Mouse (Mus musculus): ENCODE data around the gene Phactr2. TPM values are rescaled to one million over a fixed set of nuclear protein-coding genes. Genes with fewer than 3 reads are reported as not detected.

The Phactr2 gene
- polyA plus RNA-seq, 1 experiment from 2014 or later = 6.4 TPM

DNA sequence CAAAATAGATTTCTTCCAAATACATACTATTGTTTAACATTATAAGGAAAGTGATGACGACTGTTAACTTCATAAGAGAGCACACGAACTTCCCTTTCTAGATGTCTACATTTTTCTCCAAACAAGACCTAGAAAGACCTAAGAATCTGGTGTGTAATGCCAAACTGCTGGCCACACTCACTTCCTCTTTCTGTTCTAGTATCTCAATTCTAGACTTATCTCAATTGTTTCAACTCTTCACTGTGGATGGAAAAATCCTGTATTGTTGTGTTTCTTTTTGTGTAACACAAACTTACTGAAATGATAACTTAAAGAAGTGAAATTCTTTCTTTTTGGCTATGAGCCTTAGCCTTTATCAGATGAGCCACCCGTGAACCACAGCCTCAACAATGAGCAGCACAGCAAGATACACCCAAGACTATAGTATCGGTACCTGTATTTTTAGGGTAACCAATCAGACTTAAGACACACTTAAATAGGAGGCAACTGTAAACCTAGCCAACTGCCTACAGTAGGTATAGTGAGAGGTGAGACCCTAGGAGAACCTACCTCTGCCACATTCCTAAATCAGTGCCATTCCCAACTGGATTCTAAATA lies 289.9 kb downstream of the Phactr2 start:
- ATAC-seq = no peak
- no peaks in the 10 kb centered on the region for H3K9me3 ChIP-seq
- no peaks in the 10 kb centered on the region for H3K4me1 ChIP-seq (replicated peaks)
- peaks cover 84% of the 10 kb centered on the region for H3K36me3 ChIP-seq
- no peaks in the 10 kb centered on the region for H3K27me3 ChIP-seq
- H3K4me2 ChIP-seq (replicated peaks) = no peak overlapping the region
- H3K9ac ChIP-seq (replicated peaks) = no peak overlapping the region
- H3K4me3 ChIP-seq (replicated peaks) = no peak overlapping the region
- 94% methylated on average over 4 of the region's 4 CpGs for WGBS
- H3K27ac ChIP-seq = no peak overlapping the region

DNA sequence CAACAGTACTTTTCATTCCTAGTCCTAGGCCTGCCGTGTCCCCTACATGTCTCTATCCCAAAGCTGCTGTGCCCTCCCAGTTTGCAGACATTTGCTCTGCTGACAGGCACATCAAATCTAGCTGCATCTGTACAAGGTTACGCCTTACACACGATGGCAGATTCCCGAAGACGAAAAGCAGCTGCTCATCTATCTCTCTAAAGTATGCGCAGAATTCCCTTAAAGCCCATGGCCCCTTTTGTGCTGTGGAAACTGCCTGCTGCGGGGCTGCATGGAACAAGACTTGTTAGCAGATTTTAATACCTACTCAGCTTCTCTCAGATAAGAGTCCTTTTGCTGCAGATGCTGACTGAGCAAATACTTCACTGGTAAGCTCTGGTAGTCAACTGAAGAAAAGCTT lies 294.0 kb downstream of the Phactr2 start:
- WGBS = 92% methylated on average over 7 of the region's 7 CpGs
- Histone ChIP-seq H3K4me2 (replicated peaks) (no peak overlapping the region), H3K9ac (replicated peaks) (no peak overlapping the region), H3K4me1 (replicated peaks) (no peaks in the 10 kb centered on the region), H3K9me3 (no peaks in the 10 kb centered on the region), H3K4me3 (replicated peaks) (no peak overlapping the region), H3K36me3 (peaks cover 86% of the 10 kb centered on the region), H3K27ac (no peak overlapping the region), H3K27me3 (no peaks in the 10 kb centered on the region)
- ATAC-seq = no peak

DNA sequence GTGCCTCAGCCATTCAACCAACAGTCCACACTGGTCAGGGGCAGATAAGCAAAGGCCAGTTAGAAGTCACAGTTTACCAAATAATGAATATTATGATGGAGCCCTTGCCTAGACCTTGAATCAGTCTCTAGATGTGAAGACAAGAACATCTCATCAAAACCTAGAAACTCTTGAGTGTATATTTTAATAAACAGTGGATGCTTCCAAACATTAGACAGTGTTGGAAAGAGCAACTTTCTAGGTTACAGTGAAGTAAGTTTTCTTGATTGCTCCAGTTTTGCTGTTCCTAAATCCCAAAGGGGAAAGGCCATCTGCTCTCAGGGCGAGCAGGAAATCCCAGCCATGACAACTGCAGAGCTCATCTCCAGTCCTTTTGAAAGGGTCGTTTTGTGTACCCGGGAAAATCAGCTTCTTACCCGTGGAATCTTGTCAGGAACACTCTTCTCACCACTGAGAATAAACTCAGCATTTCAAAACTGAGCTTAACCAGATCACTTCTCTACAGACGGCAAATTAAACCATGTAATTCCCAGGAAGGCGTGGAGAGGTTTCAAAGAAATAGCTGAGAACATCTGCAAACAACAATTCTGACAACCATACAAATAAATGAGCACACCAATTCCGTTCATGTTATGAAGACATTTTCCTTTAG lies 296.1 kb downstream of the Phactr2 start, which contains the start of gene Zc2hc1b:
Gene Zc2hc1b (minus strand): TSS at position 51 of the 652 bp plus-strand sequence.
- H3K27ac ChIP-seq = no peak within 1 kb of the TSS
- H3K4me3 ChIP-seq (replicated peaks) = no peak within 1 kb of the TSS
- H3K9ac ChIP-seq (replicated peaks) = no peak within 1 kb of the TSS
- H3K4me2 ChIP-seq (replicated peaks) = no peak within 1 kb of the TSS
- 54% methylated on average over 7 of the region's 7 CpGs for WGBS
- no peaks in the 10 kb centered on the region for H3K9me3 ChIP-seq
- no peaks in the 10 kb centered on the region for H3K4me1 ChIP-seq (replicated peaks)
- ATAC-seq = no peak
- H3K36me3 ChIP-seq = peaks cover 69% of the 10 kb centered on the region
- H3K27me3 ChIP-seq = no peaks in the 10 kb centered on the region

DNA sequence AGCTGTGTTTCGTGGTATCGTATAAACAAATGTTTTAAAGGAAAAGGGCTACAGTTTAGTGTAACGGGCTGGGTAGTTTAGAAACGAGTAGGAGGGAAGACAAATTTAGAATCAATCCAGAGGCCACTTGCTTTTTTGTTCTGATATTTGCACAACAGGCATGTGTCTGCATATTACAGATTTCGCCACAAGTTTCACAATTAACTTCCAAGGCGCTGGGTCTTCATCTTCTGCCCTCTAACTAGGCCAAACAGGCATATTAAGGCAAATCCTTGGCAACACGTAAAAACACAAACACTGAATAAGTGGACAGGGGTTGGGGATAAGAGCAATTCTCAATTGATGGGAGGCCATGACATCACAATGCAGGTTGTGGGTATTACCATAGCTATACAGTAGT lies 298.3 kb downstream of the Phactr2 start:
- Histone ChIP-seq H3K4me2 (replicated peaks) (no peak overlapping the region), H3K9me3 (no peaks in the 10 kb centered on the region), H3K27ac (no peak overlapping the region), H3K4me1 (replicated peaks) (peaks cover 11% of the 10 kb centered on the region), H3K36me3 (peaks cover 47% of the 10 kb centered on the region), H3K27me3 (no peaks in the 10 kb centered on the region), H3K9ac (replicated peaks) (no peak overlapping the region), H3K4me3 (replicated peaks) (no peak overlapping the region)
- no peak for ATAC-seq
- 95% methylated on average over 7 of the region's 7 CpGs for WGBS

DNA sequence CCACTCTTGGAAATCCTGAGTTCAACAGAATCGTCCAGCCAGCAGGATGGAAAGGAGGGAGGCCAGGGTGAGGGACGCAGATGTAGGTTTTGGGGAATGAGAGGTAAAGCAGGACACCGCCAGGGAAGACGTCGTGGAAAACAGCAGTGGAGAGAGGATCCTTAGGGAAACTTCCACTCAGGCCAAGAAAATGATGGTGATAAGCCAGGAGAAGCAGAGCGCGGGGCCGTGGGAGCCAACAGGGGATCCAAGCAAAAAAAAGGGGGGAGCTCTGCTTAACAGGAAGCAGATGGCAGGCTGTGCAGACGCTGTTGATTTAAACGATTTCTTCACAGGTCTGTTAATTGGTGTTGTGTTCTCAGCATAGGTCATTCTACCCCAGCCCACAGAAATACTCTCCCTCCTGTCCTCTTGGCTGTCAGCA lies 301.4 kb downstream of the Phactr2 start:
- Histone ChIP-seq H3K4me3 (replicated peaks) (no peak overlapping the region), H3K27ac (no peak overlapping the region), H3K9me3 (no peaks in the 10 kb centered on the region), H3K9ac (replicated peaks) (no peak overlapping the region), H3K4me2 (replicated peaks) (no peak overlapping the region), H3K36me3 (peaks cover 18% of the 10 kb centered on the region), H3K4me1 (replicated peaks) (peaks cover 20% of the 10 kb centered on the region), H3K27me3 (no peaks in the 10 kb centered on the region)
- 66% methylated on average over 10 of the region's 10 CpGs for WGBS
- ATAC-seq = no peak

DNA sequence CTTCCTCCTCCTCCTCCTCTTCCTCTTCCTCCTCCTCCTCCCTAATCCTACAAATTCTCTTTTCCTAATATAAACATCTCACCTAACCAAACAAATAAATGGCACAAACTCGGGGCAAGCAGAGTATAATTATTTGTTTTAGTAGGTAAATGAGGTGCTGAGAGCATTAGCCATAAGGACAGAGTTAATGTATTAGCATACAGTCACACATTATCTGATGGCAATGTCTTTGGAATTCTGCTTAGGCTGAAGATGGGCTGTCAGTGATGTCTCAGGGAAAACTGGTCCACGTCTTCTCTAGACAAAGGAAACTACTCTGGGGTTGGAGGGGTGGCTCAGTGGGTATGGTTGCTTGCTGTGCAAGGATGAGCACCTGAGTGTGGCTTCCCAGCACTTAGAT lies 302.8 kb downstream of the Phactr2 start:
- H3K4me3 ChIP-seq (replicated peaks) = no peak overlapping the region
- no peaks in the 10 kb centered on the region for H3K27me3 ChIP-seq
- H3K9ac ChIP-seq (replicated peaks) = no peak overlapping the region
- no peak overlapping the region for H3K27ac ChIP-seq
- 68% methylated on average over 2 of the region's 2 CpGs for WGBS
- H3K36me3 ChIP-seq = peaks cover 6% of the 10 kb centered on the region
- H3K9me3 ChIP-seq = no peaks in the 10 kb centered on the region
- ATAC-seq = no peak
- H3K4me2 ChIP-seq (replicated peaks) = no peak overlapping the region
- H3K4me1 ChIP-seq (replicated peaks) = peaks cover 20% of the 10 kb centered on the region

DNA sequence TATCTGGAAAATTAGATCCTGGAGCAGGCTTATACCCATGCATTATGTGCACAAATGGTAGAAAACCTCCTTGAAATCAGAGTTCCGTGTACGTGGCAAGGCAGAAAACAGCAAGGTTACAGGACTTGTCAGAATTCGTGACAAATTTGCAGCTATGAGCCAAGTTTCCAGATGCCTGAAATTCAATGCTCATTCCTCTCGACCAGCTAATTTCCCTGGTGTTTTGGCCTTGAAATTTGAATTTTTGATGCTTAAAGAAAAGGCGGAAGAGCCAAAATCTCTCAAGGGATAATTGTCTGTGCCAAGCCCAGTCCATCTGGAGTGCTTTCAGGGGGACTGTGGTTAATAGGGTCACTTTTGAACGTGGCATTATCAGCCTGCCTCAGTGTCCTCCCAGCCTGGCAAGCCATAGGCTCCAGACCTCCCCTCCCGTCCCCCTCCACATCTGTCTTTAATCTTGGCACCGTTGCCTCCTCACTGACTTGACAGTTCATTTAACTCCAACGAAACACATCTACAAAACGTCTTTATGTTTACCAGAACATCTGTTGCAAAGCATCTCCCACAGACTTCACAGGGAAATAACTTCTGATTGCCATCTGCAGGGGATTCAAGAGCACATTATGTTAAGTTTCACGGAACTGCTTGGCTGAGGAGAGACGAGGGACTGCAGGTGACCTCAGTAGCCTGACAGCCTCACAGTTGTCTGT lies 303.3 kb downstream of the Phactr2 start:
- peaks cover 20% of the 10 kb centered on the region for H3K4me1 ChIP-seq (replicated peaks)
- no peak overlapping the region for H3K9ac ChIP-seq (replicated peaks)
- no peak overlapping the region for H3K4me3 ChIP-seq (replicated peaks)
- no peak overlapping the region for H3K4me2 ChIP-seq (replicated peaks)
- H3K27me3 ChIP-seq = no peaks in the 10 kb centered on the region
- WGBS = 48% methylated on average over 12 of the region's 12 CpGs
- no peaks in the 10 kb centered on the region for H3K9me3 ChIP-seq
- H3K36me3 ChIP-seq = no peaks in the 10 kb centered on the region
- H3K27ac ChIP-seq = no peak overlapping the region; the same call in 1 of the 2 replicates
- ATAC-seq = peak; percentile 67; the same call in 1 of the 2 replicates

DNA sequence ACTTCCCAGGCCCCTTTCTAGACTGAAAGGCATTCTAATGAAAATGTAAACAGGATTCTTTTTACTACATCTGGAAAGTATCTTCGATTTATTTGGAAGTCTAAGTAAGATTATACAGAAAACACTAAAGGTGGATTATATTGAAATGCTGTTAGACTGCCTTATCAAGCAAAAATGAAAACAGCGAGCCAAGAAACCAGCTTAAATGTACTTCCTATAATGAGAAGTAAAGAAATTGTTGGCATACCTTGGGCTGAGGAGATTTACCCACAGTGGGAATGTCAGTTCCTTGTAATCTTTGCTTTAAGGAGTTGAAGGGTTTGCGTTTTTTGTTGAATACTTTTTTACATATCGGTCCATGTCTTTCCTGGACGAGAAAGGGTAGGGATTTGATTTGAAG lies 305.8 kb downstream of the Phactr2 start:
- no peaks in the 10 kb centered on the region for H3K27me3 ChIP-seq
- no peak overlapping the region for H3K27ac ChIP-seq
- H3K4me2 ChIP-seq (replicated peaks) = no peak overlapping the region
- ATAC-seq = no peak
- WGBS = 88% methylated on average over 5 of the region's 5 CpGs
- no peaks in the 10 kb centered on the region for H3K36me3 ChIP-seq
- H3K9me3 ChIP-seq = no peaks in the 10 kb centered on the region
- H3K4me1 ChIP-seq (replicated peaks) = peaks cover 20% of the 10 kb centered on the region
- H3K4me3 ChIP-seq (replicated peaks) = no peak overlapping the region
- no peak overlapping the region for H3K9ac ChIP-seq (replicated peaks)

DNA sequence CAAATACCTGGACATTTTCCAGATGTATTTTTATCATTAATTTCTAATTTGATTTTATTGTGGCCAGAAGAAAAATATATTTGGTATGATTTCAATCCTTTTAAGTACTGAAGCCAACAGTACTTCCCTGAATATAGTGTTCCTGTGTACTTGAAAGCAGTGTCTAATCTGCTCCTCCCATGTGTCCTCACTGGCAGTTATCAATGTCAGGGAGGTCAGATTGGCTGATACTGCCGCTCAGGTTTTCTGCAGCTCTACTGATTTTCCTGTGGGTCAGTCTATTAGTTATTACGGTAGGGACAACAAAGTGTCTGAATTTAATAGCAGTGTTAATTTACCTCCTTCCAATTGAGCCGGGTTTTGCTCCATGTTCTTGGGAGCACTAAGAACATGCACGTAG lies 312.2 kb downstream of the Phactr2 start:
- WGBS = 92% methylated on average over 4 of the region's 4 CpGs
- Histone ChIP-seq H3K27me3 (no peaks in the 10 kb centered on the region), H3K9me3 (no peaks in the 10 kb centered on the region), H3K4me3 (replicated peaks) (no peak overlapping the region), H3K9ac (replicated peaks) (no peak overlapping the region), H3K4me1 (replicated peaks) (no peaks in the 10 kb centered on the region), H3K4me2 (replicated peaks) (no peak overlapping the region), H3K27ac (no peak overlapping the region), H3K36me3 (no peaks in the 10 kb centered on the region)
- no peak for ATAC-seq

DNA sequence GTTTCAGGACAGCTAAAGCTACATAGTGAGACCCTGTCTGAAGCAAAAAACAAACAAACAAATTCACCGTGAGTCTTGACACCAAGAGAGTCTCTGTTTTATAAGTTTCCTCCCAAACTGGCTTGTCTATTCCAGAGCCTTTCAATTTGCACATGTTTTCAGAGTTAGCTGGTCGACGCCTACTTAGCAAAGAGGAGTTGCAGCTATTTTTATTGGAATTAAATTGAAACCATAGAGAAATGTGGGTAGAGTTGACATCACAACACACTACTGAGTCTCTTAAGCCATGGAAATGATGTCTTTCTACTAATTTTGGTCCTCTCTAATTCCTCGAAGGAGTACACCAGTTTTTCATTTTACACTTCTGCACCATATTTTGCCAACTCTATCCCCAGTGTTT lies 313.3 kb downstream of the Phactr2 start:
- Histone ChIP-seq H3K9ac (replicated peaks) (no peak overlapping the region), H3K27ac (no peak overlapping the region), H3K4me1 (replicated peaks) (no peaks in the 10 kb centered on the region), H3K4me2 (replicated peaks) (no peak overlapping the region), H3K9me3 (no peaks in the 10 kb centered on the region), H3K36me3 (no peaks in the 10 kb centered on the region), H3K27me3 (no peaks in the 10 kb centered on the region), H3K4me3 (replicated peaks) (no peak overlapping the region)
- WGBS = 95% methylated on average over 4 of the region's 4 CpGs
- ATAC-seq = no peak
